Mouse (Mus musculus) ES-Bruce4 (cell line): ENCODE measurements around the gene Gng5.

Source experiments
- CTCF ChIP-seq: IDR thresholded peaks from one replicate; pipeline ENCODE4 v1.8.1; 2011; ENCODE audit warnings: low read depth, low read length
- POLR2A ChIP-seq: IDR thresholded peaks from one replicate; pipeline ENCODE4 v1.8.1; 2011; ENCODE audit warnings: low read length; ENCODE audit not compliant: insufficient read depth

DNA sequence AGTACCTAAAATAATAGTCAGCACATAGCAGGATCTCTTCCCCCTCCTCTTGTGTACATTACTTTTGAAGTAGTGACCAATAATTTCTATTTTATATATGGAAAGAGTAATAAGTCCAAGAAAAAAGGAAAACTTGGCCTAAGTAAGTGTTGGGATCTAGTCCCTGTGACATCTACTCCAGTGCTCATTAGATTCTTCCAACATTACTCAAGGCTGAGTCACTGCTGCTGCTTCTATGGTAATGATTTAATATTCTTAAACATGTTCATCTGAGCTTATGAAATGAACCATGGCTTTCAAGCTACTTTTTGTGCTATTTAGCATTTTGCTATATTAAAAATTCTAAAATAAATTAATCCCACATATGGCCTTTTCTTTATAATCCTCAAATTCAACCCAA, 25.9 kb upstream of the Gng5 start:
- no peak for TF ChIP-seq POLR2A
- TF ChIP-seq CTCF, result no peak
